Mouse (Mus musculus) E14TG2a.4 (cell line): ENCODE results near the gene 2810408A11Rik.
"Not testable (repeated sequence)": the region's sequence is repeated elsewhere in the genome, so short reads cannot be mapped to it uniquely, and the experiment has no call there.

Source experiments
- H3K27me3 ChIP-seq: 2 replicates; pipeline ENCODE4 v1.6.1; 2014; ENCODE audit warnings: low read length, control low read depth; ENCODE audit not compliant: insufficient read depth
- H3K36me3 ChIP-seq: 2 replicates; pipeline ENCODE4 v1.6.1; 2014; ENCODE audit warnings: low read length, control low read depth; ENCODE audit not compliant: insufficient read depth
- H3K4me1 ChIP-seq: replicated peaks from 2 replicates; pipeline ENCODE4 v1.6.1; 2014; ENCODE audit warnings: low read depth, low read length, control low read depth
- H3K4me3 ChIP-seq: replicated peaks from 2 replicates; pipeline ENCODE4 v1.5.1; 2014; ENCODE audit warnings: mild to moderate bottlenecking, low read length
- H3K9me3 ChIP-seq: 2 replicates; pipeline ENCODE4 v1.6.1; 2014; ENCODE audit warnings: low read length, control low read depth
- CTCF ChIP-seq: conservative IDR thresholded peaks from 2 replicates; pipeline ENCODE4 v1.5.1; 2014; ENCODE audit warnings: low read length
- NANOG ChIP-seq: IDR thresholded peaks from 2 replicates; pipeline ENCODE4 v1.6.1; 2014; ENCODE audit warnings: borderline replicate concordance, low read length, mixed read lengths
- POU5F1 ChIP-seq: IDR thresholded peaks from 2 replicates; pipeline ENCODE4 v1.6.1; 2014; ENCODE audit warnings: low read length, borderline replicate concordance

Gene 2810408A11Rik

GRCm38 (mm10) chr11:69934681-69935080 is 33.9 kb upstream of the 2810408A11Rik start:
- H3K27me3 ChIP-seq = peaks cover 46% of the 10 kb centered on the region
- no peaks in the 10 kb centered on the region for H3K36me3 ChIP-seq
- peak overlapping the region; percentile 80; the same call in 1 of the 2 replicates for H3K4me3 ChIP-seq
- peaks cover 46% of the 10 kb centered on the region for H3K4me1 ChIP-seq
- no peak for TF ChIP-seq NANOG
- TF ChIP-seq CTCF = no peak
- TF ChIP-seq POU5F1 = no peak
- no peaks in the 10 kb centered on the region for H3K9me3 ChIP-seq

DNA sequence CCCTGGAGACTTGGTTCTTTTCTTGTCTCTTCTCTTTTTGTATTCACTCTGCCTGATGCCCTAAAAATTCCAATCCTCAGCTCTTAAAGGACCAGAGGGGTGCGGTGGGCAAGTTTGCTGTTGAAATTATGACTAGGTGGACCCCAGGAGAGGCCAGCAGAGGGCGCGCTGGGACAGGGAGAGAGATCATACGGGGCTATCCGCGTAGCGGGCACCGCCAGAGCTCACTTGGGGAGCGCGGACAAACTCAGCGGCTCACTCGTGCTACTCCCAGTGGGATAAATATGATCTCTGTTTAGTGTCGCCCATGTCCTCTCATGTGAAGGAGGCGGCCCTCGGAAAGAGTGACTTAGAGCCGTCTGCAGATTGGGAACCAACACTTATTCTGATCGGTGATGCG is 33.4 kb upstream of the 2810408A11Rik start:
- no peak for TF ChIP-seq NANOG
- peak; percentile 59 for TF ChIP-seq CTCF
- H3K4me1 ChIP-seq = peaks cover 41% of the 10 kb centered on the region
- H3K4me3 ChIP-seq = 0 out of 2 replicates have a peak overlapping the region, but pooled peaks have one; percentile 5
- peaks cover 41% of the 10 kb centered on the region for H3K27me3 ChIP-seq
- H3K36me3 ChIP-seq = no peaks in the 10 kb centered on the region
- no peaks in the 10 kb centered on the region for H3K9me3 ChIP-seq

- TF ChIP-seq POU5F1 = no peak
- TF ChIP-seq CTCF = no peak
- no peak for TF ChIP-seq NANOG
- H3K4me3 ChIP-seq = no peak overlapping the region
- no peaks in the 10 kb centered on the region for H3K9me3 ChIP-seq
- peaks cover 35% of the 10 kb centered on the region for H3K4me1 ChIP-seq
- H3K27me3 ChIP-seq = peaks cover 33% of the 10 kb centered on the region
- no peaks in the 10 kb centered on the region for H3K36me3 ChIP-seq
These were observed 32.3 kb upstream of the 2810408A11Rik start for GRCm38 (mm10) chr11:69933066-69933465.

GRCm38 (mm10) chr11:69932254-69932653 is 31.5 kb upstream of the 2810408A11Rik start:
- H3K27me3 ChIP-seq = peaks cover 25% of the 10 kb centered on the region
- H3K9me3 ChIP-seq = no peaks in the 10 kb centered on the region
- peak; percentile 81 for TF ChIP-seq CTCF
- no peak for TF ChIP-seq POU5F1
- peaks cover 28% of the 10 kb centered on the region for H3K4me1 ChIP-seq
- H3K4me3 ChIP-seq = no peak overlapping the region
- H3K36me3 ChIP-seq = no peaks in the 10 kb centered on the region

GRCm38 (mm10) chr11:69931769-69932168 is 31.0 kb upstream of the 2810408A11Rik start:
- Histone ChIP-seq H3K36me3 (no peaks in the 10 kb centered on the region), H3K4me1 (peaks cover 23% of the 10 kb centered on the region), H3K9me3 (no peaks in the 10 kb centered on the region), H3K4me3 (no peak overlapping the region), H3K27me3 (peaks cover 21% of the 10 kb centered on the region)
- TF ChIP-seq NANOG = no peak
- TF ChIP-seq CTCF = no peak
- TF ChIP-seq POU5F1 = no peak

GRCm38 (mm10) chr11:69930967-69931537 is 30.3 kb upstream of the 2810408A11Rik start:
- TF ChIP-seq CTCF (no peak), NANOG (no peak), POU5F1 (no peak)
- Histone ChIP-seq H3K4me1 (peaks cover 17% of the 10 kb centered on the region), H3K27me3 (peaks cover 13% of the 10 kb centered on the region)

GRCm38 (mm10) chr11:69930176-69930575 is 29.4 kb upstream of the 2810408A11Rik start:
- not testable (repeated sequence) for H3K4me3 ChIP-seq, H3K9me3 ChIP-seq, H3K36me3 ChIP-seq, H3K27me3 ChIP-seq
- H3K4me1 ChIP-seq = peaks cover 17% of the 10 kb centered on the region

More at GRCm38 (mm10) chr11:69930967-69931537, 30.3 kb upstream of the 2810408A11Rik start:
- H3K4me3 ChIP-seq = no peak overlapping the region
- no peaks in the 10 kb centered on the region for H3K36me3 ChIP-seq
- no peaks in the 10 kb centered on the region for H3K9me3 ChIP-seq

- peaks cover 13% of the 10 kb centered on the region for H3K4me1 ChIP-seq
- H3K4me3 ChIP-seq = no peak overlapping the region
- H3K27me3 ChIP-seq = peaks cover 5% of the 10 kb centered on the region
- TF ChIP-seq NANOG (no peak), POU5F1 (no peak)
- no peaks in the 10 kb centered on the region for H3K9me3 ChIP-seq
- H3K36me3 ChIP-seq = no peaks in the 10 kb centered on the region
These were observed 28.9 kb upstream of the 2810408A11Rik start for GRCm38 (mm10) chr11:69929712-69930111.

- Histone ChIP-seq H3K36me3 (no peaks in the 10 kb centered on the region), H3K4me3 (no peak overlapping the region), H3K9me3 (no peaks in the 10 kb centered on the region), H3K4me1 (peaks cover 15% of the 10 kb centered on the region), H3K27me3 (no peaks in the 10 kb centered on the region)
- TF ChIP-seq CTCF (no peak), NANOG (no peak), POU5F1 (no peak)
These were observed 26.7 kb upstream of the 2810408A11Rik start for GRCm38 (mm10) chr11:69927501-69927900.
